Mouse (Mus musculus): ENCODE measurements around the gene Rundc3a. TPM values are rescaled to one million over a fixed set of nuclear protein-coding genes. Genes with fewer than 3 reads are reported as not detected.

The Rundc3a gene
- polyA plus RNA-seq, 1 experiment from 2014 or later = 1.7 TPM

- Histone ChIP-seq H3K4me2 (peak overlapping the region; percentile 93), H3K9ac (replicated peaks) (peak overlapping the region; percentile 95), H3K9me3 (no peaks in the 10 kb centered on the region), H3K4me3 (replicated peaks) (peak overlapping the region; percentile 95), H3K4me1 (replicated peaks) (peaks cover 38% of the 10 kb centered on the region), H3K36me3 (peaks cover 30% of the 10 kb centered on the region), H3K27me3 (peaks cover 29% of the 10 kb centered on the region), H3K27ac (peak overlapping the region; percentile 90)
- WGBS = 10% methylated on average over 7 of the region's 7 CpGs
- no peak for ATAC-seq (ENCODE audit: insufficient number of reproducible peaks, insufficient read depth, low FRiP score, low TSS enrichment, low read depth)
Measured at GRCm38 (mm10) chr11:102445891-102446361, 52.7 kb downstream of the Rundc3a start.

- Histone ChIP-seq H3K27ac (peak overlapping the region; percentile 90), H3K9ac (replicated peaks) (peak overlapping the region; percentile 95), H3K4me1 (replicated peaks) (peaks cover 38% of the 10 kb centered on the region), H3K4me2 (peak overlapping the region; percentile 93), H3K36me3 (peaks cover 21% of the 10 kb centered on the region), H3K4me3 (replicated peaks) (peak overlapping the region; percentile 95), H3K27me3 (peaks cover 32% of the 10 kb centered on the region), H3K9me3 (no peaks in the 10 kb centered on the region)
- ATAC-seq (ENCODE audit: insufficient number of reproducible peaks, insufficient read depth, low FRiP score, low TSS enrichment, low read depth) = peak; percentile 48
- under 1% methylated on average over 48 of the region's 49 CpGs for WGBS
Measured at GRCm38 (mm10) chr11:102446581-102447461, 53.6 kb downstream of the Rundc3a start.

- H3K4me3 ChIP-seq (replicated peaks) = peak within 1 kb of the TSS; percentile 95
- H3K27ac ChIP-seq = peak within 1 kb of the TSS; percentile 90
- H3K27me3 ChIP-seq = peaks cover 39% of the 10 kb centered on the region
- peak within 1 kb of the TSS; percentile 95 for H3K9ac ChIP-seq (replicated peaks)
- peaks cover 14% of the 10 kb centered on the region for H3K36me3 ChIP-seq
- WGBS = under 1% methylated on average over 39 of the region's 40 CpGs
- H3K4me1 ChIP-seq (replicated peaks) = peaks cover 38% of the 10 kb centered on the region
- ATAC-seq (ENCODE audit: insufficient number of reproducible peaks, insufficient read depth, low FRiP score, low TSS enrichment, low read depth) = peak; percentile 70
- peak within 1 kb of the TSS; percentile 93 for H3K4me2 ChIP-seq
- no peaks in the 10 kb centered on the region for H3K9me3 ChIP-seq
Measured at GRCm38 (mm10) chr11:102447497-102447896, 54.3 kb downstream of the Rundc3a start, which contains the start of gene Fam171a2. Fam171a2 (minus strand) TSS chr11:102447682.

- Histone ChIP-seq H3K9me3 (no peaks in the 10 kb centered on the region), H3K4me3 (replicated peaks) (peak overlapping the region; percentile 95), H3K4me2 (no peak overlapping the region), H3K4me1 (replicated peaks) (peaks cover 38% of the 10 kb centered on the region), H3K9ac (replicated peaks) (0 out of 2 replicates have a peak overlapping the region, but pooled peaks have one; percentile 12), H3K36me3 (peaks cover 8% of the 10 kb centered on the region), H3K27me3 (peaks cover 47% of the 10 kb centered on the region), H3K27ac (no peak overlapping the region)
- ATAC-seq (ENCODE audit: insufficient number of reproducible peaks, insufficient read depth, low FRiP score, low TSS enrichment, low read depth) = no peak
- 16% methylated on average over 8 of the region's 8 CpGs for WGBS
Measured at GRCm38 (mm10) chr11:102448327-102448726, 55.1 kb downstream of the Rundc3a start.

- no peak overlapping the region for H3K4me2 ChIP-seq
- H3K4me1 ChIP-seq (replicated peaks) = peaks cover 35% of the 10 kb centered on the region
- H3K27me3 ChIP-seq = peaks cover 56% of the 10 kb centered on the region
- no peak overlapping the region for H3K4me3 ChIP-seq (replicated peaks)
- ATAC-seq (ENCODE audit: insufficient number of reproducible peaks, insufficient read depth, low FRiP score, low TSS enrichment, low read depth) = no peak
- H3K36me3 ChIP-seq = no peaks in the 10 kb centered on the region
- H3K9ac ChIP-seq (replicated peaks) = no peak overlapping the region
- 42% methylated on average over 17 of the region's 17 CpGs for WGBS
- H3K9me3 ChIP-seq = no peaks in the 10 kb centered on the region
- H3K27ac ChIP-seq = no peak overlapping the region
Measured at GRCm38 (mm10) chr11:102449043-102450008, 56.1 kb downstream of the Rundc3a start.

Small RNAs within 50 kb of the gene (microRNA-seq; reads per million reads assigned to microRNA genes)
- gene Mir6930 = not detected

Other genes starting within 250 kb of the Rundc3a start
- 0.24 TPM in 1 of 2 replicates, not detected in the other for gene Nags, start 247.9 kb upstream of the Rundc3a start, polyA plus RNA-seq (2016; fragmentation: Nextera tagmentation; extraction: Ambion mirVana)
- gene Tmem101, start 237.0 kb upstream of the Rundc3a start, polyA plus RNA-seq (2016; fragmentation: Nextera tagmentation; extraction: Ambion mirVana) = 40.6 and 44.2 TPM in 2 replicates
- 103 TPM in 2 replicates for gene Lsm12, start 208.1 kb upstream of the Rundc3a start, polyA plus RNA-seq (2016; fragmentation: Nextera tagmentation; extraction: Ambion mirVana)
- gene G6pc3, start 203.8 kb upstream of the Rundc3a start, polyA plus RNA-seq (2016; fragmentation: Nextera tagmentation; extraction: Ambion mirVana) = 36.6 and 36.8 TPM in 2 replicates
- 58.1 and 64.3 TPM in 2 replicates for gene Hdac5, start 163.2 kb upstream of the Rundc3a start, polyA plus RNA-seq (2016; fragmentation: Nextera tagmentation; extraction: Ambion mirVana)
- 21.7 and 23.5 TPM in 2 replicates for gene BC030867, start 144.5 kb upstream of the Rundc3a start, polyA plus RNA-seq (2016; fragmentation: Nextera tagmentation; extraction: Ambion mirVana)
- 0.16 and 0.19 TPM in 2 replicates for gene Asb16, start 124.7 kb upstream of the Rundc3a start, polyA plus RNA-seq (2016; fragmentation: Nextera tagmentation; extraction: Ambion mirVana)
- 47.4 and 48.9 TPM in 2 replicates for gene Tmub2, start 108.5 kb upstream of the Rundc3a start, polyA plus RNA-seq (2016; fragmentation: Nextera tagmentation; extraction: Ambion mirVana)
- gene Atxn7l3, start 96.8 kb upstream of the Rundc3a start, polyA plus RNA-seq (2016; fragmentation: Nextera tagmentation; extraction: Ambion mirVana) = 22.3 and 22.9 TPM in 2 replicates
- gene Ubtf, start 73.7 kb upstream of the Rundc3a start, polyA plus RNA-seq (2016; fragmentation: Nextera tagmentation; extraction: Ambion mirVana) = 101 TPM in 2 replicates
- 22.6 and 25.0 TPM in 2 replicates for gene Slc4a1, start 27.2 kb upstream of the Rundc3a start, polyA plus RNA-seq (2016; fragmentation: Nextera tagmentation; extraction: Ambion mirVana)
- 164 and 174 TPM in 2 replicates for gene Slc25a39, start 14.5 kb downstream of the Rundc3a start, polyA plus RNA-seq (2016; fragmentation: Nextera tagmentation; extraction: Ambion mirVana)
- gene Grn, start 36.9 kb downstream of the Rundc3a start, polyA plus RNA-seq (2016; fragmentation: Nextera tagmentation; extraction: Ambion mirVana) = 101 and 106 TPM in 2 replicates
- 9.7 and 10.7 TPM in 2 replicates for gene Fam171a2, start 54.3 kb downstream of the Rundc3a start, polyA plus RNA-seq (2016; fragmentation: Nextera tagmentation; extraction: Ambion mirVana)
- gene Itga2b, start 76.7 kb downstream of the Rundc3a start, polyA plus RNA-seq (2016; fragmentation: Nextera tagmentation; extraction: Ambion mirVana) = 6.9 and 7.0 TPM in 2 replicates
- 66.5 and 77.6 TPM in 2 replicates for gene Gpatch8, start 163.0 kb downstream of the Rundc3a start, polyA plus RNA-seq (2016; fragmentation: Nextera tagmentation; extraction: Ambion mirVana)
- 5.3 and 7.4 TPM in 2 replicates for gene Gm11627, start 186.1 kb downstream of the Rundc3a start, polyA plus RNA-seq (2016; fragmentation: Nextera tagmentation; extraction: Ambion mirVana)
- gene Fzd2, start 211.0 kb downstream of the Rundc3a start, polyA plus RNA-seq (2016; fragmentation: Nextera tagmentation; extraction: Ambion mirVana) = 77.9 and 82.7 TPM in 2 replicates